Mouse (Mus musculus) brain, embryonic 14.5 days (tissue): ENCODE measurements around the gene Thsd4.

Experiments
- CTCF ChIP-seq: fragments of 200-500 bp; IDR thresholded peaks from 2 replicates; pipeline ENCODE4 v1.5.1; 2012; ENCODE audit warnings: inconsistent platforms, mild to moderate bottlenecking, moderate library complexity, borderline replicate concordance; ENCODE audit not compliant: insufficient read depth, insufficient read length; ENCODE audit errors: extremely low read depth
- POLR2A ChIP-seq: fragments of 200-500 bp; IDR thresholded peaks from 2 replicates; pipeline ENCODE4 v1.6.1; 2012; ENCODE audit warnings: mild to moderate bottlenecking, inconsistent platforms, borderline replicate concordance; ENCODE audit not compliant: poor library complexity, insufficient read depth, insufficient read length, severe bottlenecking; ENCODE audit errors: extremely low read depth

DNA sequence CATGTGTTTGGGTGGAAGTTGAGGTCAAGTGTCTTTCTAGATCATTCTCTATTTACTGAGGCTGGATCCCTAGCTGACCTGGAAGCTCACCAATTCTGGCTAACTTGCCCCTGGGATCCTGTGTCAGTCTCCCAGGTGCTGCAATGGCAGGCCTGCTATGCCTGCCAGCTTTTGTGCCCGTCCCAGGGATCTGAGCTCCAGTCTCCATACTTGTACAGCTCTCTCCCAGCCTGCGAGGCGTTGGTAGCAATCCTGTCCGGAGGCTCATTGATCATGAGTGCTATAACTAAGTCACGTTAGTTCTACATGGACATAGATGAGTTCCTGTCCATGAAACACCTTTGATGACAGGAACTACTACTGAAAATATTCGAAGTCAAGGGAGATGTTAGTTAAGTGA lies 578.0 kb downstream of the Thsd4 start:
- no peak for TF ChIP-seq CTCF
- TF ChIP-seq POLR2A: no peak
